Mouse (Mus musculus) G1E (cell line): ENCODE measurements at regions not wholly inside any gene's neighbourhood (a gene's known extent, or its start where the extent isn't known, plus 50 kb on each side); places are given as distances from the start of the nearest gene placed in this dataset.

ENCODE experiments used
- CTCF ChIP-seq: IDR thresholded peaks from 2 replicates; pipeline ENCODE4 v1.5.1; 2012; ENCODE audit warnings: low read depth, low read length, inconsistent platforms, mixed read lengths
- GATA1 ChIP-seq: IDR thresholded peaks from 2 replicates; pipeline ENCODE4 v1.6.1; 2012; ENCODE audit warnings: borderline replicate concordance, low read length, inconsistent platforms, mixed read lengths
- POLR2AphosphoS5 ChIP-seq: IDR thresholded peaks from 2 replicates; pipeline ENCODE4 v1.6.1; 2012; ENCODE audit warnings: low read depth, low read length, inconsistent platforms; ENCODE audit not compliant: insufficient replicate concordance

DNA sequence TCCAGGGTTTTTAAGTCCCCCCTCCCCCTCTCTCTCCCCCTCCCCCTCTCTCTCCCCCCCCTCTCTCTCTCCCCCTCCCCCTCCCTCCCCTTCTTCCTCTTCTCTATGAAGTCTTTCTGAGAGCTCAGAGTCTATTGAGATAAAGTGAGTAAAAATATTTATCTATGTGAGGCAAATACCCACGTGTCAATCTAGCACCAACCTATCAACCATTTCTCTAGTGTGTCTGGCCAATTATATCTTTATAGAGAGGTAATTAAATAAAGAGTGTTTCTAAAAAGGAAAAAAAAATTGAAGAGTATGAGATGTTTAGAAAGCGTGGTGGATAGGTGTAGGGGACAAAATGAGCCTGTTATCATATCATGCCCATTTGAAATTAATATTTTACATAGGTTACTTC, 88.0 kb downstream of the 4930426L09Rik start:
- TF ChIP-seq GATA1 (no peak), CTCF (no peak), POLR2AphosphoS5 (no peak)
